Mouse (Mus musculus): Measurements from ENCODE around the gene Dlg1.
A peak's percentile ranks its signal among the peaks of the same experiment; 100 is the strongest.

- TF ChIP-seq HCFC1 (IDR thresholded peaks at IDR 0.05; ENCODE audit: borderline replicate concordance, insufficient read depth, low read length) (no peak), ZC3H11A (IDR thresholded peaks at IDR 0.05; ENCODE audit: borderline replicate concordance, low read depth, low read length) (no peak), ZNF384 (IDR thresholded peaks at IDR 0.05; ENCODE audit: low read depth, low read length) (no peak), MAFK (IDR thresholded peaks at IDR 0.05; ENCODE audit: insufficient read depth, low read depth, low read length) (peak; percentile 86)
These were observed 174.1 kb downstream of the Dlg1 start for GRCm38 (mm10) chr16:31837362-31837761.

Measured in ES-E14 (cell line).